ENCODE assay signal across 33 mouse cellular contexts in genomic region chr10:97715289-97715906, GRCm38 (mm10). TPM values are rescaled to one million over a fixed set of nuclear protein-coding genes. Genes with fewer than 3 reads are reported as not detected.
DNase-seq lines count a peak whose midpoint lies in the region; ATAC-seq and TF ChIP-seq lines count a peak whose summit lies in the region.
"Had no signal": no experiment of that assay in that cellular context is flagged by ENCODE, and none has a peak within 500 bp of the region (broad histone marks: within the 10 kb centered on the region; RNA-seq: fewer than 3 reads in every experiment).

No protein-coding gene starts in this region.

- no peaks in the 10 kb centered on the region for H3K36me3 ChIP-seq in intestine, postnatal 0 days (ENCODE audit: control insufficient read depth, insufficient read depth)
- H3K36me3 ChIP-seq: hindbrain, embryonic 12.5 days; limb, embryonic 13.5 days; liver, embryonic 13.5 days; midbrain, embryonic 10.5 days had no signal

- peak overlapping the region; percentile 71 for H3K27ac ChIP-seq in layer of hippocampus, adult 2 months
- no peak overlapping the region for H3K27ac ChIP-seq in intestine, postnatal 0 days (ENCODE audit: low read depth, low read length)
- H3K27ac ChIP-seq: hindbrain, embryonic 12.5 days; kidney, postnatal 0 days; limb, embryonic 13.5 days; liver, embryonic 13.5 days; macrophage; midbrain, embryonic 10.5 days had no signal

- no peak for TF ChIP-seq CTCF in layer of hippocampus, adult 2 months (conservative IDR thresholded peaks at IDR 0.05)
- no peak for TF ChIP-seq CTCF in intestine, postnatal 0 days (IDR thresholded peaks at IDR 0.05; ENCODE audit: low read depth)

- no peak overlapping the region for H3K9ac ChIP-seq in intestine, postnatal 0 days (ENCODE audit: low read depth, low read length)
- H3K9ac ChIP-seq: hindbrain, embryonic 12.5 days; limb, embryonic 13.5 days; liver, embryonic 13.5 days; lung, embryonic 14.5 days had no signal

- no peak overlapping the region for H3K4me3 ChIP-seq in layer of hippocampus, adult 2 months
- no peak overlapping the region for H3K4me3 ChIP-seq in intestine, postnatal 0 days (ENCODE audit: low read depth, low read length)
- H3K4me3 ChIP-seq: hindbrain, embryonic 12.5 days; limb, embryonic 13.5 days; liver, embryonic 13.5 days; midbrain, embryonic 10.5 days had no signal

- no peaks in the 10 kb centered on the region for H3K9me3 ChIP-seq in intestine, postnatal 0 days (ENCODE audit: control insufficient read depth)
- H3K9me3 ChIP-seq: hindbrain, embryonic 12.5 days; limb, embryonic 13.5 days; liver, embryonic 13.5 days; midbrain, embryonic 10.5 days had no signal

- no peak overlapping the region for H3K4me2 ChIP-seq in intestine, postnatal 0 days (replicated peaks; ENCODE audit: low read depth)
- H3K4me2 ChIP-seq: heart, embryonic 11.5 days; hindbrain, embryonic 12.5 days; limb, embryonic 13.5 days; liver, embryonic 13.5 days; lung, embryonic 14.5 days had no signal

- WGBS in intestine, postnatal 0 days, result 40% methylated on average over 3 of the region's 3 CpGs

- DNase-seq in cerebellum, postnatal 14 days, result peak; percentile 35 to 36
- no peak for DNase-seq in cerebellum, adult 8-10 months
- DNase-seq in layer of hippocampus, adult 2 months (ENCODE audit: low spot score in 2 of 2), result peak in 1 of 2 experiments; percentile 50
- no peak for DNase-seq in layer of hippocampus, adult 9-10 months (ENCODE audit: low spot score)
- DNase-seq in NIH3T3 (ENCODE audit: low read depth), result peak; percentile 22
- DNase-seq in MN1 (ENCODE audit: low spot score), result no peak
- DNase-seq: adrenal gland, postnatal 36 days; cerebellum, adult 18-20 months; heart, postnatal 10 days; kidney, adult 18-20 months; liver, embryonic 13.5 days; lung, embryonic 14.5 days; retina, postnatal 1 day; right cerebral cortex, postnatal 4 days; thymus, adult 2 months had no signal

- ATAC-seq in intestine, postnatal 0 days, result peak; percentile 59; the same call in 1 of the 2 replicates
- ATAC-seq: CD4-positive, CD25-positive, alpha-beta regulatory T cell, adult 4 months had no signal

- H3K27me3 ChIP-seq in intestine, postnatal 0 days (replicated peaks; ENCODE audit: control insufficient read depth, insufficient read depth, low read length), result no peaks in the 10 kb centered on the region
- H3K27me3 ChIP-seq: hindbrain, embryonic 12.5 days; limb, embryonic 13.5 days; liver, embryonic 13.5 days had no signal

- H3K4me1 ChIP-seq in intestine, postnatal 0 days (replicated peaks; ENCODE audit: control insufficient read depth, insufficient read depth, low read length), result 0 out of 2 replicates have a peak, but pooled peaks cover 4% of the 10 kb centered on the region
- H3K4me1 ChIP-seq: hindbrain, embryonic 12.5 days; liver, embryonic 13.5 days; midbrain, embryonic 10.5 days had no signal

RNA-seq across cellular contexts. Expression of gene C030005K15Rik, which starts 11.2 kb away (rescaled TPM):
- under 1 TPM; 0.51 to 0.61 TPM for total RNA-seq in layer of hippocampus, adult 2 months (2021)
- polyA plus RNA-seq in intestine, postnatal 0 days (2015; fragmentation: Nextera tagmentation; extraction: Ambion mirVana), result not detected in 2 replicates
- total RNA-seq: adrenal gland, postnatal 36 days; ES-E14; gastrocnemius, adult 8-10 months; granulocyte monocyte progenitor cell, adult 5-6 weeks; heart, postnatal 10 days; monocyte, adult 5-6 weeks had no signal
- polyA plus RNA-seq: CD4-positive, CD25-positive, alpha-beta regulatory T cell, adult 4 months; embryonic facial prominence, embryonic 11.5 days; heart, embryonic 11.5 days; hindbrain, embryonic 12.5 days; kidney, postnatal 0 days; limb, embryonic 13.5 days; liver, embryonic 13.5 days; lung, embryonic 14.5 days; macrophage; midbrain, embryonic 10.5 days; neural tube, embryonic 11.5 days; thymus, adult 2 months; urinary bladder, adult 2 months had no signal

RNA-seq across cellular contexts. Expression of gene Ccer1, which starts 22.5 kb away (rescaled TPM):
- not detected for total RNA-seq in layer of hippocampus, adult 2 months (2021)
- polyA plus RNA-seq in intestine, postnatal 0 days (2015; fragmentation: Nextera tagmentation; extraction: Ambion mirVana), result not detected in 2 replicates
- total RNA-seq: adrenal gland, postnatal 36 days; ES-E14; gastrocnemius, adult 8-10 months; granulocyte monocyte progenitor cell, adult 5-6 weeks; heart, postnatal 10 days; layer of hippocampus, postnatal 10 days; monocyte, adult 5-6 weeks had no signal
- polyA plus RNA-seq: CD4-positive, CD25-positive, alpha-beta regulatory T cell, adult 4 months; cortical plate, adult 2 months; embryonic facial prominence, embryonic 11.5 days; frontal cortex, adult 2 months; heart, embryonic 11.5 days; kidney, postnatal 0 days; liver, embryonic 13.5 days; lung, embryonic 14.5 days; macrophage; midbrain, embryonic 10.5 days; neural tube, embryonic 11.5 days; urinary bladder, adult 2 months had no signal

Comparison
In these comparisons a context has a peak if more than half of its experiments do, and no peak if none do; other contexts are left out.
1. DNase-seq: peak in cerebellum, postnatal 14 days (2 of 2) and NIH3T3 (single experiment); none in cerebellum, adult 8-10 months (single experiment), layer of hippocampus, adult 9-10 months (single experiment) and MN1 (single experiment).